Mouse (Mus musculus) cerebellum, adult 8-10 months (tissue): ENCODE data around the gene Phb.

Source experiments
- DNase-seq: peaks from one replicate; pipeline ENCODE4 v3.0.0; 2022

Gene Phb

DNA sequence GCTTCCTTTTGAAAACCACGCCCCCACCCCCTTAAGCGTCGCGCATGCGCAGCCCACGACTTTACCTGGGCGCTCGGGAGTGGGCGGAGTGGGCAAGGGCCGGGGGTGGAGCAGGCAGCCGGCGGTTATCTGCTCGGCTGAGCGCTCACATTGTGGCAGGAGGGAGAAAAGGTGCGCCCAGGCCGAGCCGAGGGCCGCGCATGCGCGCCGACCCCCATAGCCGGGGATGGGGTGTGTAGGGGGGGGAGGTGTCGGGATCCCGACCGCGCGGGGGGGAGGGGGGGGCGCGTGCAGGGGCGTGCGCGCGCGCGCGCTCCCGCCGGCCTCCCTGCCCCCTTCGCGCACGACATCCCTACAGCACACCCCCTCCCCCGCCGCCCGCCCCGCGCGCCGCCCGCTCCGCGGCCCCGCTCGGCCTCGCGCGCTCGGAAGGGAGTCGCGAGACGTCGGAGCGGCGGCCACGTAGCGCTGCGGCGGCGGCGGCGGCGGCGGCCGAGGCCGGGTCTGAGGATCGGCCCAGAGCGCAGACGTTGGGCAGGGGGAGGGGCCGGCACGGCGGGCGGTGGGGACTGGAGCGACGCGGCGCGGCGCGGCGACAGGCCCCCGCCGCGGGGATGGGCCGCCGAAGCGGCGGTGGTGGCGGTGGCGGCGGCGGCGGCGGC lies 45.9 kb downstream of the Phb start, which contains the start of gene Zfp652:
TSS of gene Zfp652 (plus strand) at position 111 of the 662 bp plus-strand sequence.
- DNase-seq: peak; percentile 91

DNA sequence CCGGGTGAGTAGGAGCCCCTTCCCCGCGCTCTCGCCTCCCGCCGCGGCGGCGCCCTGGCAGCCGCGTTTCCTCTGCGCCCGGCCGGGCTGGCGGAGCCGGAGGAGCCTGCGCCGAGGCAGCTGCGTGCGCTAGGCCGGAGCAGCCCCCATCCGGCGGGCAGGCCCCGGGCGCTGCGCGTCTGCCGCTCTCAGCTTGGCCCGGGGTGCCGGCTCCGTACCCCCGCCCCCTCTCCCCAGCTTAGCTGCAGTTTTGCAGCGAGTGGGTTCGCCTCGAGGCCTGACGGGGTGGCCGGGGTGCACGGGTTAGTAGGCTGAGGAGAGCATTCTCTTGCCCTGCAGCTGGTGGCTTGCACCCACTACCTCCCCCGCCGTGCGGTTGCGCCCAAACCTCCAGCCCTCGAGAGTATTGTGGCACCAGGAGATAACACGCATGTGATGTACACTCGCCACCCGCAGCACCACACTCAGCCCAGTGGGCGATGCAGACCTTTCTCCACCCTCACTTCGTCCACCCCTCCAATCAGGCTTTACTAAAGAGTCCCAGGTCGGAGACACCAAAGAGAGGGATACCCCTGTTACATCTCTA lies 46.6 kb downstream of the Phb start:
- peak; percentile 57 for DNase-seq

GRCm38 (mm10) chr11:95713811-95714241 lies 47.1 kb downstream of the Phb start:
- no peak for DNase-seq

- DNase-seq: no peak
Measured at GRCm38 (mm10) chr11:95714411-95714810, 47.7 kb downstream of the Phb start.

DNA sequence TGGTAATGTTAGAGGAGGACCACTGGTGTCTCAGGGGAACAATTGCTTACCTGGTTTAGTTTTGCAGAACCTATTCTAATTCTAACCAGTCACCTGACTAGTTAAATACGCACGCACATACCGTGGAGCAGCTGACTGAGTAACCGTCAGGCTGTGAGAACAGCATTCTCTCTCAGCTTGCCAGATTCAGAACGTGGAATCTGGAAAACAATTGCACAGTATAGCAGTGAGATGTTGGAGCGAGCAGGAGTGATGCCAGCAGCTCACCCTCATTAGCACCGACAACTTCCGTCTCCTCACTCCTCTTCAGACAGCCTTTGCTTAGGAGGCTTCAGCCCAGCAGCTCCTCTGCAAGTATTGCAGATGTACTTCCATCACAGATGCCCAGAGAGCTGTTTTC lies 49.4 kb downstream of the Phb start:
- DNase-seq: no peak

DNA sequence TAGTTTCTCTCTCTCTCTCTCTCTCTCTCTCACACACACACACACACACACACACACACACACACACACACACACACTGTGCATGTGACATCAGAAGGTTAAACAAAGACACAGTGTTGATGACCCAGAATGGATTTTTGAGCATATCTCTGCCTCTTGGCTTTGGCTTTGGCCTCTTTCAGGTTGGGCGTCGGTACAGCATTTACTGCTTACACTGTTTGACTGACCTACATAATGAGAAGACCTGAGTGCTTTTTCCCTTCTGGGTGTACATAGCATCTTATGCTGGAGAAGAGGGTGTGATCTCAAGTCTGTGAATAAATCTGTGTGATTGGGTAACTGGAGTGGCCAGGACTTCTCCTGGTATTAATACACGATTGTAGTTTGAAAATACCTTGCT lies 52.6 kb downstream of the Phb start:
- DNase-seq: peak; percentile 25

DNA sequence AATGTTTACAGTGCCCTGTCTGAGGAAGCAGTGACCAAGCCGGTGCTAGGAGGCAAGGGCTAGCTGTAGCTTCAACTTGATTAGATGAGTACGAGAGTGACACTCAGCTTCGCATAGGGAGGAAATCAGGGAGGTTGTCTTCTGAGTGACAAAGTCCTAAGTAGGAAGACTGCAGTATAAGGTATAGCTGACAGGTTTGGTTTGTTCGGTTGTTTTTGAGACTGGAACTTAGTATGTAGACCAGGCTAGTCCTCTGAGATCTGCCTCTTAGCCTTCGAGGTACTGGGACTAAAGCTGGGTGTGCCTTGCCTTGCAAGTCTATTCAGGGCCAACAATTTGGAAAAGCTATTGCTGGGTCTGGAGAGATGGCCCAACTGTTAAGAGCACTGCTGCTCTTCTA lies 56.5 kb downstream of the Phb start, which contains the start of gene B130006D01Rik:
TSS of gene B130006D01Rik (plus strand) at position 301 of the 400 bp plus-strand sequence.
- no peak for DNase-seq

GRCm38 (mm10) chr11:95724466-95724865 lies 57.7 kb downstream of the Phb start:
- no peak for DNase-seq

GRCm38 (mm10) chr11:95726156-95726555 lies 59.4 kb downstream of the Phb start:
- no peak for DNase-seq

GRCm38 (mm10) chr11:95727947-95728346 lies 61.2 kb downstream of the Phb start:
- no peak for DNase-seq

DNA sequence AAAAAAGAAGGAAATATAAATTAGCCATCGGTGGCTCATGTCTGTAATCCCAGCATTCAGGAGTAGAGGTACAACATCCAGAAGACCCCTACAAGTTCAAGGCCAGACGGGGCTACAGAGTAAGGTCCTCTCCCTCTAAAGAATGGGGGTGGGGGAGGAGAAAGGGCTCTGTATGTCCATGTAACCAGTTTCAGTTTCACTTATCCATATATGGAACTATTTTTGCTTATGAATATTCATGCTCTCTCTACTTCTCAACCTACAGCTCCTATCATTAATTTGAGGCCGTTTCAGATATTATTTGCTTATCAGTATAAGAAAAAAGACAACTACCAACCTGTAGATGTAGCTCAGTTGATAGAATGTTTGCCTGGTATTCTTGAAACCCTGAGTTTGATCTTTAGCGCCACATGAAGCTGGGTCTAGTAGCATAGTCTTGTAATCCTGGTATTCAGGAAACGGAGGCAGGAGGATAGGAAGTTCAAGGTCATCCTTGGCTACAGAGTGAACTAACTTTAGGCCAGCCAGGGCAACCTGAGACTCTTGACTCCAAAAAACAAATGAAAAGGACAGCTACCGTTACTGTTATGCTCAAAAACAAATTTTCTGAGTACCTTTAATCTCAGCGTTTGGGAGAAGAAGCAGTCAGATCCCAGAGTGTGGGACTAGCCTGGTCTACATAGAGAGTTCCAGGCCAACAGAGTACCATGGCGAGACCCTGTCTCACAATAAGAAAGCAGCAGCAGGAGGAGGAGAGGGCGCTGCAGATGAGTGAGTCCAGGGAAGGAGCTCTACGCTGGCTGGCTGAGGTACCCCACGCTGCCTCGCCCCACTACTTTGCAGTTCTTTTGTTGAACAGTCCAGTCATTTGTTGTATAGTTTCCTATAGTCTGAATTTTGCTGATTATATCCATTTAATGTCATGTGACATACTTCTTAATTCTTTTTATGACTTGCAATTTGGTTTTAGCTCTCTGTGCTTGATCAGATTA lies 62.5 kb downstream of the Phb start:
- DNase-seq: no peak
